Mouse (Mus musculus): ENCODE data around the gene Plekhm2.

- TF ChIP-seq CTCF (IDR thresholded peaks at IDR 0.05; ENCODE audit: low read depth) = no peak
- no peak for TF ChIP-seq EP300 (IDR thresholded peaks at IDR 0.05; ENCODE audit: low read depth)
These were observed 15.5 kb downstream of the Plekhm2 start for GRCm38 (mm10) chr4:141649244-141649643.
